Mouse (Mus musculus) brain, embryonic 14.5 days (tissue): ENCODE data around the gene Nisch.

Experiments used
- CTCF ChIP-seq: fragments of 200-500 bp; IDR thresholded peaks from 2 replicates; pipeline ENCODE4 v1.5.1; 2012; ENCODE audit warnings: inconsistent platforms, mild to moderate bottlenecking, moderate library complexity, borderline replicate concordance; ENCODE audit not compliant: insufficient read depth, insufficient read length; ENCODE audit errors: extremely low read depth
- POLR2A ChIP-seq: fragments of 200-500 bp; IDR thresholded peaks from 2 replicates; pipeline ENCODE4 v1.6.1; 2012; ENCODE audit warnings: mild to moderate bottlenecking, inconsistent platforms, borderline replicate concordance; ENCODE audit not compliant: poor library complexity, insufficient read depth, insufficient read length, severe bottlenecking; ENCODE audit errors: extremely low read depth

- TF ChIP-seq CTCF (no peak), POLR2A (no peak)
Observed at GRCm38 (mm10) chr14:31138219-31138896, 78.4 kb downstream of the Nisch start.
